Mouse (Mus musculus) kidney, embryonic 15.5 days (tissue): ENCODE results near the gene Stard3. TPM values are rescaled to one million over a fixed set of nuclear protein-coding genes. Genes with fewer than 3 reads are reported as not detected.

Experiments
- ATAC-seq: fragments of 200-750 bp; cut with Nextera tagmentation; replicated peaks from 2 replicates; pipeline ENCODE4 v1.8.0; 2017; ENCODE audit warnings: moderate TSS enrichment; ENCODE audit not compliant: low FRiP score
- H3K27ac ChIP-seq: fragments of 300-500 bp; sonication (generic); 2 replicates; pipeline ENCODE4 v1.5.1; 2015; ENCODE audit warnings: mild to moderate bottlenecking, inconsistent platforms
- H3K27me3 ChIP-seq: fragments of 300-500 bp; sonication (generic); 2 replicates; pipeline ENCODE4 v1.6.1; 2015; ENCODE audit warnings: inconsistent platforms
- H3K36me3 ChIP-seq: fragments of 300-500 bp; sonication (generic); 2 replicates; pipeline ENCODE4 v1.6.1; 2015; ENCODE audit warnings: inconsistent platforms
- H3K4me1 ChIP-seq: fragments of 300-500 bp; sonication (generic); 2 replicates; pipeline ENCODE4 v1.6.1; 2015; ENCODE audit warnings: inconsistent platforms
- H3K4me2 ChIP-seq: fragments of 300-500 bp; sonication (generic); 2 replicates; pipeline ENCODE4 v1.6.1; 2015; ENCODE audit warnings: moderate library complexity, mild to moderate bottlenecking, inconsistent platforms
- H3K4me3 ChIP-seq: fragments of 300-500 bp; sonication (generic); replicated peaks from 2 replicates; pipeline ENCODE4 v1.5.1; 2015; ENCODE audit warnings: mild to moderate bottlenecking, inconsistent platforms
- H3K9ac ChIP-seq: fragments of 300-500 bp; sonication (generic); 2 replicates; pipeline ENCODE4 v1.6.1; 2015; ENCODE audit warnings: mild to moderate bottlenecking, inconsistent platforms
- H3K9me3 ChIP-seq: fragments of 300-500 bp; sonication (generic); replicated peaks from 2 replicates; pipeline ENCODE4 v1.6.1; 2016; ENCODE audit warnings: inconsistent platforms
- WGBS: fragments of 180-500 bp; shearing (Covaris S2); methylation state at CpG from one replicate; pipeline ENCODE4 v1.1.7; 2015; ENCODE audit warnings: mixed read lengths; 5-methylcytosine and 5-hydroxymethylcytosine counted together
- polyA plus RNA-seq: library from polyadenylated mRNA; unstranded; fragments of >200 nt; fragmentation: Nextera tagmentation; extraction: Ambion mirVana; gene quantifications from 2 replicates; pipeline ENCODE4 v1.2.1, GENCODE M21; 2015

Stard3 gene
- polyA plus RNA-seq, 1 experiment from 2014 or later = 53.1 TPM

DNA sequence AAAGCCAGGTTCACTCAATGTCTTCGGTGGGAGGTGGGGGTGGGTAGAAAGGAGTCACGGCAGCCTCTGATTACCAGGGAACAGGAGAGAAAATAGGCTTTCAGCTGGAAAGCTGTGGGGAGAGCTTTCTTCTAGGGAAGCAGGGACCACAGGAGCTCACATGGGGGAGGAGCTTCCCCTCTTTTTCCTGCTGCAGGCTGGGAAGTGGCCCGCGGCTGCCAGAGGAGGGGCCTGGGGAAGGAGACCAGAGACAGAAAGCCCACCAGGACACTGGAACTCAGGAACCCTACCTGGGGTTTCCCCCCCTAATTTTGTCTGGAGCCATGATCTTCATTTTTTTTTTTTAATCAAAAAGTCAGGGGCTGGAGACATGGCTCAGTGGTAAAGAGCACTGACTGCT lies 17.6 kb upstream of the Stard3 start:
- no peak overlapping the region for H3K4me2 ChIP-seq
- no peak for ATAC-seq
- H3K4me1 ChIP-seq = peaks cover 42% of the 10 kb centered on the region
- H3K4me3 ChIP-seq = no peak overlapping the region
- H3K27me3 ChIP-seq = peaks cover 82% of the 10 kb centered on the region
- WGBS = 6% methylated on average over 4 of the region's 4 CpGs
- H3K9ac ChIP-seq = no peak overlapping the region
- H3K9me3 ChIP-seq = no peaks in the 10 kb centered on the region
- H3K27ac ChIP-seq = no peak overlapping the region
- H3K36me3 ChIP-seq = no peaks in the 10 kb centered on the region

DNA sequence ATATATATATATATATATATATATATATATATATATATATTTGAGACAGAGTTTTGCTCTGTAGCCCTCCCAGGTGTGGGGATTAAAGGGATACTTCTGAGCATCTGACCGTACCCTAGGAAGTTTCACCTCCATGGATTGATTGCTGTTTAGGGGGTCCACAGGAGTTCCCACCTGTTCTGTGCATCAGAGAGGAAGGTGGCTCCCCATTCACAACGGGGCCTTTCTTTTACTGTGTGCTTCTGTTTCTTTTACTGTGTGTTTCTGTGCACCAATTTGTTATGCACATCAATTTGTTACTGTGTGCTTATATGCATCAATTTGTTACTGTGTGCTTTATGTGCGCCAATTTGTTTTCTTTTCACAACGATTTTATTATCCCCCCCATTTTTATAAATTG lies 17.0 kb upstream of the Stard3 start:
- Histone ChIP-seq H3K27ac (no peak overlapping the region), H3K27me3 (peaks cover 81% of the 10 kb centered on the region), H3K4me2 (no peak overlapping the region), H3K4me3 (no peak overlapping the region), H3K4me1 (peaks cover 44% of the 10 kb centered on the region), H3K36me3 (no peaks in the 10 kb centered on the region), H3K9me3 (no peaks in the 10 kb centered on the region), H3K9ac (no peak overlapping the region)
- no peak for ATAC-seq
- WGBS = 60% methylated on average over 4 of the region's 4 CpGs

DNA sequence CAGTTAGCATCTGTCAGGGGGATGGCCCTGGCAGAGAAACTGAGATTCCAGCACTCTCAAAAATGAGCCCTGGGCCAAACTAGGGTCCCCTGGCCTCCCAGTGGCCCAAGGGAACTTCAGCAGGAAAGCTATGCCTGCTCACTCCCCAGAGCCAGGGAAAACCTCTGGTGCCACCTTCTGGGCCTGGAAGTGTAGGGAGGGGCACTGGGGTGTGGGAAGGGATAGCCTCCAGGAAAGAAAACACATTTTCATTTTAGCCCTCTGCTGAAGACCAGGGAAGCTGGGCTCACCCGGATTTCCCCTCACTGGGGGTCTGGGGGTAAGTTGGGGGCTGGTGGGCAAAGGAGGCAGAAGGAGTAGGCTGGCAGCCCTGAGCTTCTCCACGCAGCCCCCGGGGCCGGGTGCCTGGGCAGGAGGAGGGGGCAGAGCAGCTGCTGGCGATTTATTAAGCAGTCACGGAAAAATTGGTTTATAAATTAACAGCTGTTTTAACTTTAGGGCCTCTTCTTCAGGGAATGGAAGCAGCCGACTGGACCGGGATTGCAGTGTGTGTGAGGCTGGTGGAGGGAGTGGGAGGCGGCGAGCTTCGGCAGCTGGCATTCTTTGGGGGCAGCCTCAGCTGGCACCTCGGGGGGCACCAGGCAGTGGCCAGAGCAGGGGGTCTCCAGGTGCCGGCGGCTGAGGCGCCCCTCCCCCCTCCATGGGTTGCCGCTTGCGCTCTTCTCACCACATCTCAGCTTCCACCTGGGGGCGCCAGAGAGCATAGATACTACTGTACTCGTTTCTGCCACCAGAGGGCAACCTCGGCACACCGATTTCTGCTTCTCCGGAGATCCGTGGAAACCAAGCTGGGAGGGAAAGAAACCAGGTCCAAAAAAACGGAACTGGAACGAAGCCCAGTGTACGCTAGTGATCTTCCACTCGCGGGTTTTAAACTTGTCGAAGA lies 15.9 kb upstream of the Stard3 start:
- H3K4me2 ChIP-seq = peak overlapping the region; percentile 79
- H3K9ac ChIP-seq = peak overlapping the region; percentile 40
- no peaks in the 10 kb centered on the region for H3K9me3 ChIP-seq
- H3K4me3 ChIP-seq = peak overlapping the region; percentile 45
- H3K27me3 ChIP-seq = peaks cover 81% of the 10 kb centered on the region
- peak; percentile 61 for ATAC-seq
- 2% methylated on average over 29 of the region's 29 CpGs for WGBS
- peak overlapping the region; percentile 82 for H3K27ac ChIP-seq
- H3K36me3 ChIP-seq = no peaks in the 10 kb centered on the region
- H3K4me1 ChIP-seq = peaks cover 45% of the 10 kb centered on the region

DNA sequence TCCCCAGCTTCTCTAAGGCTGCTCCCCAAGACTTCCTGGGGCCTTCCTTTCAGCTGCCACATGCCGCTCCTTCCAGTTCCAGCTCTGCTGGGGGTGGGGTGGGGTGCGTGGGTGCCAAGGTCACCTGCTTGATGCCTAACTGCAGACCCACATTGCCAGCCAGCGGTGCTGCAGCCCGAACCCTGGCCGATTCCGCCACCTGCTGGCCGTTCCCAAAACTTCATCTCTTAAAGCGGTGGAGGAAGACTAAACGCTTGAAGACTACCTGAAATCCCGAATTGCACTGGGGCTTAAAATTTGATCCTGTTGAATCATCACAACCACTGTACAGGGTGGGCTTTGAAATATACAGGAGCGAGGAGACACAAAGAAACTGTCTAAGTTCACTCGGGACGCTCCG lies 12.9 kb upstream of the Stard3 start:
- peaks cover 81% of the 10 kb centered on the region for H3K27me3 ChIP-seq
- peak overlapping the region; percentile 27 for H3K4me3 ChIP-seq
- no peak overlapping the region for H3K27ac ChIP-seq
- H3K9ac ChIP-seq = no peak overlapping the region
- peaks cover 43% of the 10 kb centered on the region for H3K4me1 ChIP-seq
- H3K36me3 ChIP-seq = no peaks in the 10 kb centered on the region
- H3K4me2 ChIP-seq = peak overlapping the region; percentile 56
- H3K9me3 ChIP-seq = no peaks in the 10 kb centered on the region
- WGBS = under 1% methylated on average over 14 of the region's 14 CpGs
- no peak for ATAC-seq

DNA sequence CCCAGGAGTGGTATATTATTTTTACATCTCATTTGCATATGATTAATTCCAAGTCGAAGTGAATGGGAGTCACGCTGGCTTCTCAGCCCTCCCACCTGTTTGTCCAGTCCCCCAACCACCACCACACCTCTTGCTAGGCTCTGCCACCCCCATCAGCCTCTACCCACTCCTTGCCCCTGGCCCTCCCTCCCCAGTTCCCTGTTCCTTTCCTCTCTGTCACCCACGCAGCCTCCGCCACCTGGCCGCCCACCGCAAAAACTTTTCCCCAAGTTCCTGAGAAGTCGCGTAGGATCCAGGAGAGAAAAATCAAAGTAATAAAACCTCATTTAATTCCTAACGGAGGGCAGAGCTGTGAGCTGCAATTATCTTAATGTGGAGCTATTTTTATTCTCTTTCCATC lies 12.0 kb upstream of the Stard3 start:
- Histone ChIP-seq H3K27me3 (peaks cover 83% of the 10 kb centered on the region), H3K9me3 (no peaks in the 10 kb centered on the region), H3K9ac (no peak overlapping the region), H3K4me1 (peaks cover 43% of the 10 kb centered on the region), H3K4me3 (no peak overlapping the region), H3K36me3 (no peaks in the 10 kb centered on the region), H3K27ac (no peak overlapping the region), H3K4me2 (no peak overlapping the region)
- ATAC-seq = no peak
- WGBS = 7% methylated on average over 9 of the region's 9 CpGs

DNA sequence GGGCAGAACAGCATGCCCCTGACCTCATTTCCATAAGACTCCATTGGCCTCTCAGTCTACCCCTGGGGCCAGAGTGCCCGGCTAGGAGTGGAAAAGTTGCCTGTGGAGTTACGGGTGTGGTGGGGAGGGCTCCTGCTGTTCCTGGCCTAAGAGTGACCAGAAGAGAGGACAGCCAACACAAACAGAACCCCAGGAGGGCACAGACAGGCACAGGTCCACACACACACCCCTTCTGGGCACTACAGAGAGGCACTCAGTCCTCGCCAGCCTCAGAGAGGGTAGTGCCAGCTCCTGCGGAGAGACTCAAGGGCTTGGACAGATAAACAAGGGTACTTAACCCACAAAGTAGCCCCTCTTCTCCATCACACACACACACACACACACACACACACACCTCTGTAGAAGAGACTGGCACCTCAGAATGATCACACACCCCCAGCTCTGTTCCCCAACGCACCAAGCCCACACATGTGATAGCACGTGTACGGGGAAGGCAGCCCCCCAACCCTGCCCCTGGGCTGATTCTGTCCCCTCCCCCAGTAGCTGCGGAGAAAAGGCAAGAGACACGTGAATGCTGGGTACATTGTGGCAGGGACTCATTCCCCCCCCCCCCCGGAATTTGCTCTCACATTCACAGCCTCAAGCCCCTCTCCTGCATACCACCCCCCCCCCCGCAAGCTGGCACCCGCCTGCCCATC lies 10.6 kb upstream of the Stard3 start:
- peak overlapping the region; percentile 50; the same call in 1 of the 2 replicates for H3K4me3 ChIP-seq
- no peaks in the 10 kb centered on the region for H3K9me3 ChIP-seq
- WGBS = 7% methylated on average over 10 of the region's 12 CpGs
- H3K36me3 ChIP-seq = no peaks in the 10 kb centered on the region
- H3K27ac ChIP-seq = no peak overlapping the region
- peaks cover 31% of the 10 kb centered on the region for H3K4me1 ChIP-seq
- H3K9ac ChIP-seq = no peak overlapping the region
- peaks cover 85% of the 10 kb centered on the region for H3K27me3 ChIP-seq
- H3K4me2 ChIP-seq = peak overlapping the region; percentile 97
- ATAC-seq = no peak

DNA sequence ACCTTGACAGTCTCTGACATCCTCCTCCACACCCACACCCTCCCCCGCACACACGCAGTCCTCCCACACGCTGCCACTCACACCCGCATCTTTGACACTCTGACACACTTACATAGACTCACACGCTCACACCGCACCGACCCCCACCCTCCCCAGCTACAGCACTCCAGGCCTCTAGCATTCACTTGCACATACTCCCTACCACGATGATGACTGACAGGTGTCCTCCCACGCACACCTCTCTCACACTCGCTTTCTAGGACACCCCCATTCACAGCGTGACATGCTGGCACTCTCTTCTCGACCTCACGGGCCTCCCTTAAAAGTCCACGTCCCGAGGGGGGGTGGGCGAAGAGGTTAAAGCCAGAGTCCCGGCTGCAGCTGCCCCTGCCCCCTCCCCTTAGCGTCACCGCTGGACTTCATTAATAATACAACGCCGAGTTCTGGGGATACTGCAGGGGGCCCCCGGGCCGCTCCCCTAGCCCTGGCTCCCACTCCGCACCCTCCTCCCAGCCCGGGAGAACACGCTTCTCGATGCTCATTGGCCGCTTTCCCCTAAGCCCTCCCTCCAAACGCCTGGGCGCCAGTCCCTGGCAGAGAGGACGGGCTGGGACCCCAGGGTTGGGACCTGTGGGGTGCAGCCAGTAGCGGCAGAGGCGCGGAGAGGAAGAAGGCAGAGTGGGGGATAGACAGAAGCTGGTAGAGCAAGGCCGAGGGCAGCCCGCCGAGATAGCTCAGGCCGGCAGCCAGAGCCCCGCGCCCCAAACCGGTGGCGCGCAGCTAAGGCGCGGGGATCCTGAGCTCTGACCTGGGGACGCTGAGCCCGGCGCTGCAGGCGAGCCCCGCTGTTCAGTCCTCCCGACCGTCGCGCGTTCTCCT lies 9.8 kb upstream of the Stard3 start, which contains the start of gene Ppp1r1b:
Gene Ppp1r1b (plus strand): TSS at position 322 of the 879 bp plus-strand sequence.
- Histone ChIP-seq H3K27me3 (peaks cover 92% of the 10 kb centered on the region), H3K4me3 (peak within 1 kb of the TSS; percentile 50), H3K4me2 (peak within 1 kb of the TSS; percentile 97), H3K9me3 (no peaks in the 10 kb centered on the region), H3K9ac (peak within 1 kb of the TSS; percentile 45), H3K27ac (no peak within 1 kb of the TSS), H3K36me3 (no peaks in the 10 kb centered on the region), H3K4me1 (peaks cover 28% of the 10 kb centered on the region)
- peak; percentile 70 for ATAC-seq
- under 1% methylated on average over 55 of the region's 55 CpGs for WGBS

DNA sequence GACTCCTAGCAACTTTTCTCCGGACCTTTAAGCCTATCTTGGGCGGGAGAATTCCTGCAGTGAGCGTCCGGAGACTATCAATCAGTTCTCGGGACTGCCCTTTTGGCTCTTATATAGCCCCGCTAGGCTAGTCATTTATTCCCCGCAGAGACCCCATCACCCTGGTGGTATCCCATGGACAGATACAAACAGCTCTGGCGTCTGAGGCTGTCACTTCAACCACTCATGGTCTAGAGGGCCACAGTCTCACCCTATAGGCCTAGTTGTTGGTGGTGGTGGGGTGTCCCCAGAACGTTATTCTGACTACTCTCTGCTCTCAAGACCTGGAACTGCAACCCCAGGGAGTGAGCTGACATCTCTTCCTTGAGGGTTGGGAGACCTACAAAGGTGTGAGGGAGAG lies 8.9 kb upstream of the Stard3 start:
- H3K9ac ChIP-seq = no peak overlapping the region
- no peaks in the 10 kb centered on the region for H3K36me3 ChIP-seq
- peak overlapping the region; percentile 97 for H3K4me2 ChIP-seq
- H3K27me3 ChIP-seq = peaks cover 94% of the 10 kb centered on the region
- H3K4me1 ChIP-seq = peaks cover 36% of the 10 kb centered on the region
- H3K27ac ChIP-seq = no peak overlapping the region
- 8% methylated on average over 9 of the region's 9 CpGs for WGBS
- peak overlapping the region; percentile 50 for H3K4me3 ChIP-seq
- no peak for ATAC-seq
- no peaks in the 10 kb centered on the region for H3K9me3 ChIP-seq

DNA sequence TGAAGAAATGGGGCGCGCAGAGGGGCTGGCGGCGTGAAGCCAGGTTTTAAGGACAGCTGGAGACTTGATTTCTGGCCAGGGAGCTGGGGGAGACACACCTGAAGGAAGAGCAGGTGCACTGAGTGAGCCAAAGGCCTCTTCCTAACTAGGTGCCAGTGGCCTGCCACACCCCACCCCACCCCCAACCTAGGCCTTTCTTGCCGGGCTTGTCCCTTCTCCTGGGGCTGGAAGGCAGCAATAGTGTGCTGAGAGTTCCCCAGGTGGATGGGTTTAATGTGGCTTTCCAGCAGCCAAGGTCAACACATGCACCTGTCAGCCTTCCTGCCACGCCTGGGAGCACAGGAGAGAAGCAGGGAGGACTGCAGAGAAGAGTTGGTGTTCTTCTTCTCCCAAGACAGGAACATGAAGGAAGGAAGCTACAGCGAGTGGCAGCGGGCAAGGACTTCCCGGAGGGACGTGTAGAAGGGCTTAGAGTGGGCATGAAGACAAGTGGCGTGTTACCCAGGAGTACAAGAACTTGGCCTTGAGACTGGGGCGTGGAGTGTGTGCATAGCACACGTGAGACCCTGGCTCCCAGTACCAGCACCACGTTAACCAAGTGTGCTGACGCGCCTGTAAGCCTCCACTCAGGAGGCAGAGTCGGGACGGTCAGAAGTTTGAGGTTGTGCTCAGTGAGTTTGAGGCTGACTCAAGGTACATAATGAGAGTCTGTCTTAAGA lies 5.7 kb upstream of the Stard3 start:
- Histone ChIP-seq H3K9me3 (no peaks in the 10 kb centered on the region), H3K27me3 (peaks cover 72% of the 10 kb centered on the region), H3K27ac (no peak overlapping the region), H3K4me2 (no peak overlapping the region), H3K4me3 (no peak overlapping the region), H3K4me1 (peaks cover 48% of the 10 kb centered on the region), H3K36me3 (no peaks in the 10 kb centered on the region), H3K9ac (no peak overlapping the region)
- 78% methylated on average over 18 of the region's 18 CpGs for WGBS
- no peak for ATAC-seq

DNA sequence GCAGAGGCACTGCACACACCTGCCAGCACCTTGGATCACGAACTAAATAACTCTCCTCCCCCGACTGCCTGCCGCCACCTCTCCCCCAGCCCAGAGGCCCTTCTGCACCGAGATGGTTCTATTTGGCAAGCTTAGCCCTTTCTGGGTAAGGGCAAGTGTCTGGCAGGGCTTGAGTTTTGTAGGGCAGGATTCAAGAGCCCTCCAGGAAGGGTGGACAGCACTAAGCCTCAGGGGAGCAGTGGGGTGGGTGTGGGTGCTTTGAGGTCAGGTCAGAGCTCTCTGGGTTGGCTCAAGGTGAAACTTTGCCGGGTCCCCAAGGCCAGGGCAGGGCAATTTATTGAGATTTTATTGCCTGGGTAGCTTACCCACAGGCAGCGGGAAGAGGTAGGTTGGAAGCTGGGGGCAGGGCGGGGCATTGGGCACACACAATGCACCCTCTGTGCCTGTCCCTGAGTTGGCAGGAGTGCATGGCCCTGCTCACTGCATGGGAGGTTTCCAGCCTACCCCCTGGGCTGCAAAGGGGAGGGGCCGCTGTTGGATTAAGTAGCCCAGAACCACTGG lies 4.4 kb upstream of the Stard3 start:
- no peak for ATAC-seq
- Histone ChIP-seq H3K9me3 (no peaks in the 10 kb centered on the region), H3K27ac (0 out of 2 replicates have a peak overlapping the region, but pooled peaks have one; percentile 11), H3K27me3 (peaks cover 59% of the 10 kb centered on the region), H3K4me1 (peaks cover 40% of the 10 kb centered on the region), H3K4me3 (no peak overlapping the region), H3K36me3 (no peaks in the 10 kb centered on the region), H3K4me2 (no peak overlapping the region), H3K9ac (no peak overlapping the region)
- WGBS = 26% methylated on average over 8 of the region's 8 CpGs

DNA sequence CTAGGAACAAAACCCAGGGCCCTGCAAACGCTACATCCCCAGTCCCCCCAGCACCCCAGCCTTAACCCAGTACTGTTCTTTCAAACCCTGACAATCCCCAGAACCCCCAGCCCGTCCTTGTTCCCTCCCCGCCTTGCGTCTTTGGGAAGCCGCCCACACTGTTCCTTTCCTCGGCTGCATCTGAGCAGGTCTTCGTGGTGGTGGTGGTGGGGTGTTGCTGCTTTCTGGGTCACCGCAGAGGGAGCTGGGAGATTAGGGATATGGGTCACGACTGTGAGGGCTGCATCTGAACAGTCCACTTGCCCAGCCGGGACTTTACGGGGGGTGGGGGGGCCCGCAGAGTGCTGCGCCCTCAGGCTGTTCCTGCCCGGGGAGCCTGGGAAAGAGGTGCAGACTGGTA lies 3.7 kb upstream of the Stard3 start:
- peaks cover 52% of the 10 kb centered on the region for H3K27me3 ChIP-seq
- H3K9ac ChIP-seq = no peak overlapping the region
- no peak overlapping the region for H3K4me2 ChIP-seq
- no peaks in the 10 kb centered on the region for H3K36me3 ChIP-seq
- no peaks in the 10 kb centered on the region for H3K9me3 ChIP-seq
- peaks cover 41% of the 10 kb centered on the region for H3K4me1 ChIP-seq
- H3K27ac ChIP-seq = no peak overlapping the region
- WGBS = 64% methylated on average over 14 of the region's 14 CpGs
- ATAC-seq = no peak
- H3K4me3 ChIP-seq = no peak overlapping the region
